Mouse (Mus musculus): ENCODE results near the gene Pradc1.
"Not testable (repeated sequence)": the region's sequence is repeated elsewhere in the genome, so short reads cannot be mapped to it uniquely, and the experiment has no call there.

Gene Pradc1

DNA sequence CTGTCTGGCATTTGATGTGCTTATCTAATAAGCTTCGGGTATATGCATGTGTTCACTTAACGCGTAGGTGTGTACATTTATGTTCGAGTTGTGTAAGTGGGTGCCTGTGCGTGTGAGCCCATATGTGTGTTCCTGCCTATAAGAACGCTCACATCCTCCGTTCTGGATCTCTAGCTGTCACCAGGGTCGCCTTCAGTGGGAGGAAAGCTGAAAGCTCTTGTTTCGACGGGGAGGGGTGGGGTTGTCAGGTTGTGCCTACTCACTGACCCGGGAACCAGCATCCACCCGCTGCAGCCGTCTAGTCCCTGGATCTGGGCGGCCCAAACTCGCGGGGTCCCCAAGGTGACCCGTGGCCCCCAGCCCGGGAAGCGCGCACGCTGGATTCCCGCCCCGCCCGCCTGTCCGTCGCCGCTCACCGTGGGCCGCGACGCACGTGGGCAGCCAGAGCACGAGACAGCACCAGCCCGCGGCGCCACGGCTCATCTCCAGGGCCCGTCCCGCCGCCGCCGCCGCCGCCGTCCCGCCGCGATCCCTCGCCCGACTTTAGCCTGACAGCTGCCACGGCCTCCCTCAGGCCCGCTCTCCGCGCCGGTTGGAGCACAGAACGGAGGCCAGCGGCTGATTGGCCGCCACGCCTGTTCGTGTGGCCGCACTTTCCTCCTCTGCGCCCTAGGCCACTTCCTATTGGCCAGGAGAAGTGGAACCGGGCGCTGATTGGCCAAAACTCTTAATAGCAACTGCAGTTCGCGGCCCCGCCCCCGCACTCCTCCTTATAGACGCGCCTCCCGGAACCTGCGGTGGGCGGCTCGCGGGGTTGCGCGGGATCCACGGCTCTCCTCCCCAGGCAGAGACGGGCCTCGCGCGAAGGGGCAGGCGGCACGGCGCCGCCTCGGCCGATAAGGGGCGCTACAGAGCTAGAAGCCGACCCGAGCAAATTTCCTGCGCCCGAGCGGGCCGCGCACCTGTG lies 790 bp downstream of the Pradc1 start, which contains the start of gene Cct7:
Gene Cct7, plus strand, starts transcription at position 818 of the 967 bp plus-strand sequence.
- DNase-seq (ENCODE audit: low read depth, low spot score): peak; percentile 99

DNA sequence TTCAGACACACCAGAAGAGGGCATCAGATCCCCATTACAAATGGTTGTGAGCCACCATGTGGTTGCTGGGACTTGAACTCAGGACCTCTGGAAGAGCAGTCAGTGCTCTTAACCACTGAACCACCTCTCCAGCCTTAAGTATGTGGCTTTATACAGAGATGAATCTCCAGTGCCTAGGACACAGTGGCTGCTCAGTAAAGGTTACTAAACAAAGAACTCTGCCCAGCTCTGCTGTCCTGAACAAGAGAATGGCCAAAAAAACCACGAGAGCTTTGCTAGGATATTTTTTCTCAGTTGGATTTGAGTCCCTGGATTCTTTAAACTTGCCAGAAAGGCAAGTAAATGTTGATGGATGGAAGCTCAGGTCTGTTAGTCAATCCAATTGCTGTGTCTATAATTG lies 1.6 kb downstream of the Pradc1 start:
- DNase-seq (ENCODE audit: low read depth, low spot score): not testable (repeated sequence)

- no peak for DNase-seq (ENCODE audit: low read depth, low spot score)
These were observed 4.4 kb downstream of the Pradc1 start for GRCm38 (mm10) chr6:85447351-85447750.

- DNase-seq (ENCODE audit: low read depth, low spot score): no peak
These were observed 6.5 kb downstream of the Pradc1 start for GRCm38 (mm10) chr6:85445286-85445685.

GRCm38 (mm10) chr6:85444266-85444965 lies 7.4 kb downstream of the Pradc1 start:
- no peak for DNase-seq (ENCODE audit: low read depth, low spot score)

DNA sequence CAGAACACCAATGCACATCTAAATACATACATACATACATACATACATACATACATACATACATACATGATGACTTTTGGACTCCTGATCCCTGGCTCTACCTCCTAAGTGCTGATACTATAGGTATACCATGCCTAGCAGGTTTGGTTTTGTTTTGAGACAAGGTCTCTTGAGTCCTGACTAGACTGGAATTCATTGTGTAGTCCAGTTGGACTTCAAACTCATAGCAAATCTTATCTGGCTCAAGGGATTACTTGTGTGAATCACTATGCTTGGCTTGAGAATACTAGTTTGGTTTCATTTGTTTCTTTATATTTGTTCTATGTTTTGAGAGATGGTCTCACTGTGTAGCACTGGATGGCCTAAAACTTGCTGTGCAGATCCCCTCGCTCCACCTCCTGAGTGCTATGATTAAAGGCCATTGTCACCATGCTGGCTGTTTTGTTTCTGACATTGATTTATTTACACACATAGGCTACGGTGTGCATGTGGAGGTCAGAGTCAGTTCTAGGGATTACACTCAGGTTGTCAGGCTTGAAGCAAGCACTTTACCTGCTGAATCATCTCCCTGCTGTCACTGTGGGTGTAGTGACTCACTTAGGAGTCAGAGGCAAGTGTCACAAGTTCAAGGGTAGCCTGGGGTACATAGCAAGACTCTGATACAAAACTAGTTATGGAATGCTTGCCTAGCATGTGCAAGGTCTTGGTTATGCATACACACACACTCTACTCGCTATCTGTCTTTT lies 8.1 kb downstream of the Pradc1 start:
- DNase-seq (ENCODE audit: low read depth, low spot score): no peak

- DNase-seq (ENCODE audit: low read depth, low spot score): no peak
These were observed 10.6 kb downstream of the Pradc1 start for GRCm38 (mm10) chr6:85441142-85441541.

DNA sequence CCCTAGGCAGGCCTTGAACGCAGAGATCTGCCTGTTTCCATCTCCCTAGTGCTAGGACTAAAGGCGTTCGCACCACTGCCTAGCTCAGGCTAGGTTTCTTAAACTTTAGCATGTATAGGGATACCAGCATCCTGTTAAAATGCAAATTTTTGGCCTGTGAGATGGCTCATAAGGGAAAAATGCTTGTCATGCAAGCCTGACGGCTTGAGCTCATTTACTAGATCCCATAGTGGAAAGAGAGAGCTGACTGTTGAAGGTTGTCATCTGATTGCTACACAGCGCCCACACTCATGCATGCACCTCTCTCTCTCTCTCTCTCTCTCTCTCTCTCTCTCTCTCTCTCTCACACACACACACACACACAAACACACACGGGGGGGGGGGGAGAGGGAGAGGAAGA lies 15.1 kb downstream of the Pradc1 start:
- DNase-seq (ENCODE audit: low read depth, low spot score): no peak

GRCm38 (mm10) chr6:85436204-85436603 lies 15.6 kb downstream of the Pradc1 start:
- DNase-seq (ENCODE audit: low read depth, low spot score): no peak

GRCm38 (mm10) chr6:85433865-85434264 lies 17.9 kb downstream of the Pradc1 start:
- no peak for DNase-seq (ENCODE audit: low read depth, low spot score)

DNA sequence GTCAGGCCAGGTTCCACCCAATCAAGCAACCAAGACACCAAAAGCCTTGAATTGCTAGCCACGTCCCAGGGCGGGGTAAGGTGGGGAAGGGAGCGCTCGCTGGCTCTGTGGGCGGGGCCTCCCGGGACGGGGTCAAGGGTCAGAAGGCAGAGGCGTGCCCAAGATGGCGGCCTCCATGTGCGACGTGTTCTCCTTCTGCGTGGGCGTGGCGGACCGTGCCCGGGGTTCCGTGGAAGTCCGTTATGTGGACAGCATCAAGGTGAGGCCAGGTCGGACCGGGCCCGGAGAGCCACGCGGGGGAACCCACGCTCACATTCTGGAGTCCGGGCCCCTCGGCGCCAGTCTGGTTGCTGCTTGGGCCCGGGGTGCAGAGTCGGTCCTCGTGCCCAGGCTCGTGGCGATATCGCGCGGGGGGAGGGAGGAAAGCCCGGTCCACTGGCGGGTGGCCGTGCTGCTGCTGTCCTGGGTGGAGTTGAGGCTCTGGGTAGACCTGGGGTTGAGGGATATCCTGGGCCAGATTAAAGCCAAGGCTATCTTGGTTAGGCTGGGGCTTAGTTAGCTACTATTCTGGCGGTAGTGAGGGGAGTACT lies 19.8 kb downstream of the Pradc1 start, which contains the start of gene Smyd5:
Gene Smyd5, plus strand, starts transcription at position 148 of the 590 bp plus-strand sequence.
- DNase-seq (ENCODE audit: low read depth, low spot score): peak; percentile 88

- no peak for DNase-seq (ENCODE audit: low read depth, low spot score)
These were observed 20.4 kb downstream of the Pradc1 start for GRCm38 (mm10) chr6:85431274-85431841.

DNA sequence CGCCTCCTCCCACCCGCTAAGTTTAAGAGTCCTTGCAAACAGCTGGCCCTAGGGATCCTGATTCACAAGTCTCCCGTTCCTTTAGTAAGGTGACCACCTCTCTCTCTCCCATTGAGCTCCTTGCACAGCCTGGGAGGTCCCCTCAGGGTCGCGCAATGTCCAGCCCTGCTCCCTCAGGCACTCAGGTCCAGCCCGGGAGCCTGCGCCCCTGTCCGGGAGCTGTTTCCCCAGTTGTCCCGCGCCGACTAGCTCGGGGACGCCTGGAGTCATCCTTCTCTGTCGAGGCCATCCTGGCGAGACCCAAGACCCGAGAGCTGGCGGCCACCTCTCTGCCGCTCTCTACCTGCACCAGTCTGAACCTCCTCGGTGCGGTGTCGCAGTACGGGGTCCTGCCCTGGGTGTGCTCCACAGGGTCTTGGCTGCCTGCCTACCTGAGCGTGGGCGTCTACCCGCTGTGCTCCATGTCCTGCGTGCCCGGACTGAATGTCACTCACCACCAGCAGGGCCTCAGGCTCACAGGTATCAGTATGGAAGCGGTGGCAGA lies 27.9 kb downstream of the Pradc1 start, which contains the start of gene Noto:
Gene Noto, plus strand, starts transcription at position 51 of the 544 bp plus-strand sequence.
- DNase-seq (ENCODE audit: low read depth, low spot score): no peak

GRCm38 (mm10) chr6:85419150-85419549 lies 32.6 kb downstream of the Pradc1 start:
- no peak for DNase-seq (ENCODE audit: low read depth, low spot score)

DNA sequence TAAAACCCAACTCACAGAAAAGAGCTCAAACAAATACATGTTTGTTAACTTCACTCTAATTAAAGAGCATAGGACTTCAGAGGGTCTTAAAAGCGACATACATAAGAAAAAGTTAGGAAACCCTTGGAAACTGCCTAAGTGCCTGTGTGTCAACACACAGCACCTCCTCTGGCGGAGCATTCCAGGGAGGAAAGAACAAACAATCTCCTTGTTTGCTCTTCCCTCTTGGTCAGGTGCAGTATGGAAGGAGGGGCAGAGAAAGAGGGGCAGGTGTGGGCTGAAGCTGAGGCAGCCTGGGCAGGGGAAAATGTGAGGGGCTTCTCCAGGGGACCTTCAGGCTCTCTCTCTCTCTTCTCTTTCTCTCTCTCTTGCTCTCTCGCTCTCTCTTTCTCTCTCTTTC lies 35.9 kb downstream of the Pradc1 start:
- DNase-seq (ENCODE audit: low read depth, low spot score): no peak

DNA sequence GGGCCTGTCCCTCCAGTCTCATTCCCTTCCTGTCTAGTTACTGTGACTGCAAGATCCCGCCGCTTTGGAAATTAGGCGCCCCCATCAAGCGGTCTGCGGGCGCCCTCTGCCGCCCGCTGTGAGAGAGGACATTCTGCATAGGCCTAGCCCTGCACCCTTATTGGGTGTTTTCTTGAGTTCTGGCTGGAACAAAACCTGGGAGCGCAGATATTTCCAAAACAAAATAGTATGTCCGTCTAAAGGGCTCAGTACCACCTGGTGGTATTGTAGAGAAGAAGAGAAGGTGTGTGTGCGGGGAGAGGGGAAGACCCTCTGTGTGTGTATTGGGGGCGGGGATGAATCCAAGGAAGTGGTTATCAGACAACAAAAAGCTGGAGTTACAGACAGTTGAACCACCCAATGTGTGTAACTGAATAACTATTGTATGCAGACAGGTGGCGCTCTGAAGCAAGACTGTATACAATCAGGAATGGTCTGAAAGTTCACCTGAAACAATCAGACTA lies 40.9 kb downstream of the Pradc1 start:
- peak; percentile 21 for DNase-seq (ENCODE audit: low read depth, low spot score)

DNA sequence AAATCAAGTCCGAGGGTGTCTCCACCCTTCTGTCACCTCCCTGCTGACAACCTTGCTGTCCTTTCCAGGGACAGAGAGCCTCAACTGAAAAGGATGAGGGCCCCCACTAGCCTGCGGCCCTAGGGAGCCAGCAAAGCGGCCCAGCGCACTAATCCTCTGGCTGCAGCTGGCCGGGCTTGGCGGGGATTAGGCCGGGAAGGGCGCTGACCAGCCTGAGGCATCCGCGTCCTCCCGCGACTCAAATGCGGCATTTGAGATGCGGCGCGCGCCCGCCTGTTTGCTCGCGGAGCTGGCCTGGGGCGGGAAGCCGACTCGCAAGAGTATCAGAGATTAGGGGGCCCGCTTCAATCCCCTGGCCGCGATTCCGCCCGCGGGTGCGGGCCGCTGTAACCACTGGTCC lies 42.8 kb downstream of the Pradc1 start:
- DNase-seq (ENCODE audit: low read depth, low spot score): no peak

DNA sequence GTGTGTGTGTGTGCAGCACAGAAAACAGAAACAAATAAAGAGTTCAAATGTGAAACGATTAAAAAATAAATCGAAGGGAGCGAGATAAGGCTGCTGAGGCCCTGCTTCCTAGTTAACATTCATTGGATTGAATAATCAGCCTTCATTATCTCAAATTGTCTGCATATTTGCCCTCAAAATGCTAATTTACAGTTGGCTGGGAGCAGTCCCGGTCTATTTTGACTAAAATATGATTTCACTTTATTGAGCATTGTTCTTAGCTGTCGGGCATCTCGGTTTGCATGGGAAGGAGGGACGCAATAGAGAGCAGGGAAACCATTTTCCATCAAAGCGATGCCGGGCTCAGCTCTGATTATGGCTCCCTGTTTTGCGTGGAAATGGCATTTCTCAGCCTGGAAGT lies 48.7 kb downstream of the Pradc1 start:
- DNase-seq (ENCODE audit: low read depth, low spot score): no peak

DNA sequence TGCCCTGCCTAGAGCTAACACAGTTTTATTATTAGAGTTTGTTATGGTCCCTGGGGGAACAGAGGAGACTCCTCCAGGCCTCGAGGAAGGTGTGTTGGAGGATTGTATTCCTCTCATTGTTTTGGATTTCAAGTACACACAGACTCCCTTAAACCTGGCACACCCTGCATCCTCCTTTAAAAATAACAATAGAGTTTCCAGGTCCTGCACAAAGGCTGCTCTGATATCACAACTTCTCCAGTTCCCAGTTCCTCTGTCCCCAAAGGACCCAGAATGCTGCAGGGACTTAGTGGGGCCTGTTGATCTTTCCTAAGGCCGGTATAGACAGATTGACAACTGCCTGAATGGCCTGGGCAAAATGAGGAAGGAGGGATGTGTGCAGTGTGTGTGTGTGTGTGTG lies 49.2 kb downstream of the Pradc1 start:
- DNase-seq (ENCODE audit: low read depth, low spot score): no peak

DNA sequence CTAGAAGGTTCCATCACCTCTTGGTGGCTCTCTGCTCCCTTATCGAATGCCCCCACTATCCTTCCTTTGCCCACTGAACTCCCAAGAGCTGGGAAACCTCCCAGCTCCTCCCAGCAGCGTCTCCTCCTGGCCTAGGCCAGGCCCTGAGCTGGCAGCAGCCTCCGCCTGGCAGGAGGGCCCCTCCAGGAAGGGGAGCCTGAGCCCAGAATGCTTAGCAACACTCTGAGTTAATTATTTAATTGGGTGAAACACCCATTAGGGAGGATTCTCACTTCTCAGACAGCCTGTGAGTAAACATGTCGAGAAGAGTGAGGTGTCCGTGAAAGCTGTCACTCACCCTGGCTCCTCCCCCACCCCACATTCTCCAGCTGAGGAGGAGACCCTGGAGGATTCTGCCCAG lies 52.1 kb downstream of the Pradc1 start:
- DNase-seq (ENCODE audit: low read depth, low spot score): no peak

Measured in CD4-positive helper T cell, adult 2 months (primary cell).